Mouse (Mus musculus) cerebral cortex, adult 2 months (tissue): ENCODE data around the gene Ppp1r9b.

Experiments
- WGBS: fragments of 180-500 bp; shearing (Covaris S2); methylation state at CpG from one replicate; pipeline ENCODE4 v1.1.7; 2018; 5-methylcytosine and 5-hydroxymethylcytosine counted together

The Ppp1r9b gene

DNA sequence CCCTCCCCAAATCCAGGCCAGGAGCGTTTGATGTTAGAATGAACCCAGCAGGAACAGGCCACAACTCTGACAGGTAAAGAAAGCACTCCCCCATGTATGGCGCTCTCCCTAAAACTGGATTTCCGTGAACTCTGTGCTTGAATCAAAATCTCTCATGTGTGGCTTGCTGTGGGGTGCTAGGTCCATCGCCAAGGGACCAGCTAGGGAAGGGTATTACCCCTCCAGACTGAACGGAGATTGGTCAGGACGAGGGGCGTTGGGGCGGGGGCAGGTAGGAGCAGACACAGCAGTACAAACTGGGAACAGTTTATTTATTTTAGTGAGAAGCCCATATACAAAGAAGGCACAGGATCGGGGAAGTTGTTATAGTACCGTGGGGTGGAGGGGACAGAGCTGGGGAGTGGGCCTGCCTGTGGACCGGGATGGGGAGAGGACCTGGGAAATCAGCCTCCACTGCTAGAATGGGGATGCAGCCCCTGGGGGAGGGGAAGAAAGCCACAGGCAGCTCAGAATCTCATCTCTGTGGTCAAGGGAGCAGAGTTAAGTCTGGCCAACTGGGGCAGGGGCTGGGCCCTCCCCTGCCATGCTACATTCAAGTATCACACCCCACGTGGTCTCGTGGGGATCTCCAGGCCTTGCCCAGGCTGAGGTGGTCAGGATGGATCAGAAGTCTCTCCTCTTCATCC lies 53.5 kb downstream of the Ppp1r9b start:
- 74% methylated on average over 13 of the region's 13 CpGs for WGBS

DNA sequence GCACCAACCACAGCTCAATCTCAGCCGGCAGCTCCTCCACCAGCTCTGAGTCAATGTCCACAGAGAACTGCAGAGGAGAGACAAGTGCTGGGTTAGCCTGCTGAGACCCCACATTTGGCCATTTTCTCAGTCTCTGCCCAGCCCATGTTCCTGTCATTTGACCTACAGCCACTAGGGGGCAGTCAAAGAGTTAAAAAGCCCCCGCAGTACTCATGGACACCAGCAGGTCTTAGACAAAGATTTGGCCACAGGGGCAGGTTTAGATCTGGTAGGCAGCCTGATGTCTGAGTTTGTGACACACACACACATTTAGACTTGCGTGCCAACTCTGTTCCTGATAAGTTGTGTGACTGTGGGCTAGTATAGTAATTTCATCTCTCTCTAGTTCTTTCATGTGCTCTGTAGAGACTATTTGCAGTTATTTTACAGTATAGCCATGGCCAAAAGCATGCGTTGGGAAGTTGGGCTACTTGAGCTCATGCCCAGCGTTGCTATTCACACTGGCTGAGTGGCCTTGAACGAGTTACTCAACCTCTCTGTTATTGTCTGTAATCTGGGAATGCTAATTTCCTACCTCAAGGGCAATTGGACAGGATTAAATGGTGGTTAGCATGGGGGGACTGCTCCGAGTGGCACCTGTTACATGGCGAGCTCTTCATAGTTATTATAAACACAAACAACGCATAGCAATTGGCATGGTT lies 56.3 kb downstream of the Ppp1r9b start:
- 50% methylated on average over 9 of the region's 9 CpGs for WGBS

DNA sequence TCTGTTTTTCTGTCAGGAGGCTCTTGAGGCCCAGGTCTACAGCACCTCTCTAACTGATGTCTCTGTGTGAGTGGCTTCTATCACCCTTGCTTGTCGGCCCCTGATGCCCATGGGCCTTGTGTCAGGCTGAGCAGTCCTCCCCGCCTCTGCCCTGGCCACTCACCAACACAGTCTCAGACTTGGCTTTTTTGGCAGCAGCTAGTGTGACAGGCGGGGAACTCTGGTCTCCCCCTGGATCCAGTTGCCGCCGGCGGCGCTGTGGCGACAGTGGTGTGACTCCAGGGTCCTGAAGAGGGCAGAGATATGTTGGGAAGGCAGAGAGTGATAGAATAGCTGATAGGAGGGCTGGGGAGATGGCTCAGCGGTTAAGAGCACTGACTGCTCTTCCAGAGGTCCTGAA lies 62.2 kb downstream of the Ppp1r9b start:
- WGBS: 83% methylated on average over 9 of the region's 9 CpGs
